Mouse (Mus musculus): ENCODE measurements around the gene Fam53b.

The Fam53b gene

GRCm38 (mm10) chr7:132733521-132733920 lies 80.2 kb downstream of the Fam53b start:
- no peak for DNase-seq

- DNase-seq, result no peak
These were observed 81.4 kb downstream of the Fam53b start for GRCm38 (mm10) chr7:132732136-132732789.

GRCm38 (mm10) chr7:132731558-132731957 lies 82.1 kb downstream of the Fam53b start:
- no peak for DNase-seq

GRCm38 (mm10) chr7:132730510-132730909 lies 83.2 kb downstream of the Fam53b start:
- no peak for DNase-seq

- DNase-seq, result no peak
These were observed 84.4 kb downstream of the Fam53b start for GRCm38 (mm10) chr7:132729093-132729831.

- DNase-seq, result no peak
These were observed 87.4 kb downstream of the Fam53b start for GRCm38 (mm10) chr7:132726106-132726861.

- no peak for DNase-seq
These were observed 89.1 kb downstream of the Fam53b start for GRCm38 (mm10) chr7:132724501-132725062.

GRCm38 (mm10) chr7:132723906-132724305 lies 89.8 kb downstream of the Fam53b start:
- peak; percentile 92 for DNase-seq

- peak; percentile 37 for DNase-seq
These were observed 91.0 kb downstream of the Fam53b start for GRCm38 (mm10) chr7:132722401-132723370.

GRCm38 (mm10) chr7:132720562-132720961 lies 93.1 kb downstream of the Fam53b start:
- DNase-seq, result peak; percentile 77

- DNase-seq, result no peak
These were observed 94.1 kb downstream of the Fam53b start for GRCm38 (mm10) chr7:132719570-132719969.

GRCm38 (mm10) chr7:132715259-132715658 lies 98.4 kb downstream of the Fam53b start:
- DNase-seq, result no peak

GRCm38 (mm10) chr7:132714236-132714923 lies 99.3 kb downstream of the Fam53b start:
- DNase-seq, result peak; percentile 52

GRCm38 (mm10) chr7:132713483-132714126 lies 100.1 kb downstream of the Fam53b start:
- DNase-seq, result peak; percentile 35

GRCm38 (mm10) chr7:132712956-132713355 lies 100.7 kb downstream of the Fam53b start:
- DNase-seq, result peak; percentile 22

- DNase-seq, result no peak
These were observed 101.5 kb downstream of the Fam53b start for GRCm38 (mm10) chr7:132712044-132712708.

GRCm38 (mm10) chr7:132711579-132711978 lies 102.1 kb downstream of the Fam53b start:
- no peak for DNase-seq

- DNase-seq, result no peak
These were observed 108.6 kb downstream of the Fam53b start for GRCm38 (mm10) chr7:132705130-132705529.

GRCm38 (mm10) chr7:132704310-132704875 lies 109.3 kb downstream of the Fam53b start:
- no peak for DNase-seq
